Mouse (Mus musculus): Measurements from ENCODE around the gene Arhgef10l.
"Not testable (repeated sequence)": the region's sequence is repeated elsewhere in the genome, so short reads cannot be mapped to it uniquely, and the experiment has no call there.

Gene Arhgef10l

DNA sequence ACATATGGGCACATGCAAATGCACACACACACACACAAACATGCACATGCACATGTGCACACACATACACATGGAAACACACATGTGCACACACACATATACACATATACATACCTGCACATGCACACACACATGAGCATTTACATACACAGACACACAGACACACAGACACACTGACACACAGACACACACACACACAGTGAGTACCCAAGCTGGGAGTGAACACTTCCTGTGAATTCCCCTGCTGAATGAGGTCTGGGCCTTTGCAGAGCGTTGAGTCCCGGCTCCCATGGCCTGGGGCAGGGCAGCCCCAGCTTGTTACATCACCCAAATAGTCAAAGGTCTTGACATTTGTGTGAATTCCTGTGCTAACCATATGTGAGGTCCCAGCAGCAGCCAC, 96.4 kb downstream of the Arhgef10l start:
- no peak for DNase-seq (ENCODE audit: low spot score)

DNA sequence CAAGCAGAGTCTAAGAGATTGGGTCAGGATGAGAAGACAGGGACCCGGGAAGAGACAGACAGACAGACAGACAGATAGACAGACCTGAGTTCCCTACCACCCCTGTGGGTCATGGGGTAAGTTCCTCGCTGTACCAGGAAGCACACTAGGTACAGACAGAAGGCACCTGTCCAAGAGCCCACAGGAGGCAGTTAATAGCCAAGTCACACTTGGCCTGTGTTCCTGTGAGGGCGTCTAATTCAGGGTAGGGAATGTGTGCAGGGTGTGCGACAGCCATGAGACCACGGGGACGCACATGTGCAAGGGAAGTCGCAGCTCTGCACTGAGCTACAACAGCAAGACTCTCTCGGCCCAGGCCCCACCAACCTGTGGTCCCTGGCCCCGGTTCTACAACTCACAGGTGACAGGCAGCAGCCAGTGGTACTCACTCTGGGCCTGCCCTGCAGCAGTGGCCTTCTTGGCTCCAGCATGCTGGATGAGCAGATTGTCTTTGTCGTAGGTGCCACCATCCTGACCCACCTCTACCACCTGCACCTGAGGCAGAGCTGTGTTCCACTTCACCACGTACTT, 97.8 kb downstream of the Arhgef10l start:
- DNase-seq (ENCODE audit: low spot score), result no peak

DNA sequence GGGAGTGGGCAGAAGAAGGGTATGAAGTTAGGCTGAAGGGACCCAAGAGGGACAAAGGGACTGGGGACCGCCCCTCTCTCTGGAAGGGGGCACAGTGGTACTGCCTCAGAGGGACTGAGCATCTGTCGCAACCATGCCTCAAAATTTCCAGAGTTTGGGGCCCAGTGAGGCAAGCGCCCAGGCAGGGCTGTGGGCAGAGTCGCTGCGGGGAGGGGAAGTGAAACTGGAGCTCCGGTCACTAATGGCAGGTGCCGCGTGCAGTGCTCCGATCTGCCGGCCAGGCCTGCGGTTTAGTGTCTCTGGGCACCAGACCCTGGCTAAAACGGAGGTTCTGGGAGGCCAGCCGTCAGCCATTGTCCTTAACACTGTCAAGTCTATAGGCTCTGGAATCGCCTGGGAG, 99.0 kb downstream of the Arhgef10l start:
- DNase-seq (ENCODE audit: low spot score), result no peak

- not testable (repeated sequence) for DNase-seq (ENCODE audit: low spot score)
Observed at GRCm38 (mm10) chr4:140564459-140564858, 101.4 kb downstream of the Arhgef10l start.

DNA sequence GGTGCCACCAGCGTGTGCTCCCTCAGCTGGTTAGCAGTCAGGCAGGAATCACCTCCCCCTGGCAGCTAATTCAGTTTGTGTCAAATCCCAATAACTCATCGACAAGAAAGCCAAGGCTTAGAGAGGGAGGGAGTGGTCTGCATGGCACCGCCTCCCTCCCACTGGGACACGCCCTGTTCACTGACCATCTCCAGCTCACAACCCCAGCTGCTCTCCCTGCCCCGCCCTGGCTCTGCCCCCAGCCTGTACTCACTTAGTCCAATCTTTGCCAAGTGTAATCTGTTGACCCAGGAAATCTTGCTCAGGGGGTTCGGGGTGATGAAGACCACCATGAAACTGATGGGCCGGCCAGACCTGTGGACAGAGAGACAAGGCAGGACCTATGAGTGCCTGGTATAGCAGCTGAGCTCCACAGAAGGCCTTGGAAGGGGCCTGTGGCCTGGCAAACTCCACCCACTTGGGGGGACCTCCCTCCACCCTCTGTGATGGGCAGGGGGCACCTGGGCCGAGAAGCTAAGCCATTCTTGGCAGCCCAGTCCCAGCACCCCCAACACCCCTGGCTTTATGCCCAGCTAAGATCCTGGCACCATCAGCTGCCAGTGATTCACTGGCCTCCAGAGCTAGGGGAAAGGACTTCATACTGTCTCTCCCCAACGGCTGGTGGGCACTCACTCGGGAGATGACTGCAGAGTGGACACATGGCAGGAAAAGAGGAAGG, 103.2 kb downstream of the Arhgef10l start:
- no peak for DNase-seq (ENCODE audit: low spot score)

DNA sequence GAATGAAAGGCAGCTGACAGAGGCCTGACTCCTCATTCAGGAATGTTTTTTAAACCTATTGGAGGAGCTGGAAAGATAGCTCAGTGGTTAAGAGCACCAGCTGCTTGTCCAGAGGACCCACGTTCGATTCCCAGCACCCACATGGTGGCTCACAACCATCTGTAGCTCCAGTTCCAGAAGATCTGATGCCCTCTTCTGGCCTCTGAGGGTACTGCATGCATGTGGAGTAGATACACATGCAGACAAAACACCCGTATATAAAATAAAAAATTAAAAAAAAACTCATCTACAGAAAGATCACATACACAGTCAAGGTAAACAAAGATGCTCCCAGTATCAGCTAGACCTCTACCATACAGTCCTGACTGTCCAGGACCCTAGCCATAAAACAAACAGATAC, 104.1 kb downstream of the Arhgef10l start:
- no peak for DNase-seq (ENCODE audit: low spot score)

DNA sequence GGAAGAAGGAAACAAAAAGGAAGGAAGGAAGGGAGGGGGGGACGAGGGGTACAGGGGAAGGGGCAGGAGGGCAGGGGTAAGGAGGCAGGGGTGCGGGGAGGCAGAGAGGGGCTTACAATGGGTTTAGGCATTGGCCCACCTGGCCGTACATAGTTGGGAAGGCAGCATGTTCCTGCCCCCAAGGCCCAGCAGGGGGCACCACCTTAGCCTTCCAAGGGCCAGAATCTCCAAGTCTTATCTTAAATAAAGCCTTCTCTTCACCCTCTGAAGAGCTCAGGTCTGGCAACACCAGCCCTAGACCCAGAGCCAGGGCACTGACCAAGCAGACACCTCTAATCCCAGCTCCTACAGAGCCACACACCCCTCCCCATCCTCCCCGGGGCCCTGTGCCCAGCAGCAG, 106.0 kb downstream of the Arhgef10l start:
- DNase-seq (ENCODE audit: low spot score), result no peak

- no peak for DNase-seq (ENCODE audit: low spot score)
Observed at GRCm38 (mm10) chr4:140558193-140558592, 107.6 kb downstream of the Arhgef10l start.

DNA sequence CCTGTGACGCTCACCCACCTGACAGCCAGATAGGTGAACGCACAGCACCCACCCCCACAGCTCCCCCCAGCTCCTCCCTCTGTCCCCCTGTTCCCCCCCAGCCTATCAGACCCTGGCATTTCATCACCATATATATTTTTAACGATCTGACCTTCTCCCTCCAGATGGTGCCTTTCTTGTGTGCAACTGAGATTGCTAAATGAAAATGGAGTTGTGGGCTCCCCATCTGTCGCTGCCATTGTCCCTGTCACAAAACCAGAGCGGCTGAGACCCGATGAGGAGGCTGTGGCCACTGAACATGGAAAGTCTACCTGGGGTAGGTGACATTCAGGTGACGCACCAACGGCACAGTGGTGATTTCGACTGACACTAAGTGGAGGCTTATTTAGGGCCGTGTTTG, 109.3 kb downstream of the Arhgef10l start:
- no peak for DNase-seq (ENCODE audit: low spot score)

DNA sequence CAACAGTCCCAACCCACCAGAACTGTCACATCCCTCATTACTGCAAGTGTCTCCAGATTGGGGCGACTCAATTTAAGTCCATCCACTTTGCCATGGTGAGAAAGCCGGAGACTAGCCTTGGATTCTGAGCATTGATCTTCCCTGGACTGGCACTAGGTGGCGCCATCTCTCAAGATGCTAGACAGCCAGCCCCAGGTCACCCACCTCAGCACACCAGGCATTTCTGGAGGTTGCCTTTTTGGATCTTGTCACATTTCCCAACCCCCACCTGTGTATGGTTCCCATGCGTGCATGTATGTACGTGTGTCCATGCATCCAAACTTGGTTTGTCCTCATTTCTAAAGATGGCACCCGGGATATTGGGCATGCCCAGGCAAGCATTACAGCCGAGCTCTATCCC, 110.5 kb downstream of the Arhgef10l start:
- peak; percentile 37 for DNase-seq (ENCODE audit: low spot score)

DNA sequence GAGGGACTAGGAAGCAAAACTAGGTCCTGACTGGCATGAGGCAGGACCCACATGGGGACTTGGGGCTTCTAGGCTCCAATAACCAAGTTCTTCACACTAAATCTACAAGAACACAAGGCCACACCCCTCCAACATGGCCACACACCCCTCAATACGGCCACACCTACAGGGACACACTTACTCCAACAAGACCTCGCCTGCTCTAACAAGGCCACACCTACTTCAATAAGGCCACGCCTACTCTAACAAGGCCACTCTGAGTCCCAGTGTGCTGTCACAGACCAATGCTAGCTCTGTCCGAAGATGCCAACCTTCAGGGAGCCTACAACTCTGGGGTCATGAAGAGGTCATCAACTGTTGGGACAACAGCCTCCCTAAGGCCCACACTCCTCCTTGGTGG, 111.3 kb downstream of the Arhgef10l start:
- DNase-seq (ENCODE audit: low spot score), result no peak

DNA sequence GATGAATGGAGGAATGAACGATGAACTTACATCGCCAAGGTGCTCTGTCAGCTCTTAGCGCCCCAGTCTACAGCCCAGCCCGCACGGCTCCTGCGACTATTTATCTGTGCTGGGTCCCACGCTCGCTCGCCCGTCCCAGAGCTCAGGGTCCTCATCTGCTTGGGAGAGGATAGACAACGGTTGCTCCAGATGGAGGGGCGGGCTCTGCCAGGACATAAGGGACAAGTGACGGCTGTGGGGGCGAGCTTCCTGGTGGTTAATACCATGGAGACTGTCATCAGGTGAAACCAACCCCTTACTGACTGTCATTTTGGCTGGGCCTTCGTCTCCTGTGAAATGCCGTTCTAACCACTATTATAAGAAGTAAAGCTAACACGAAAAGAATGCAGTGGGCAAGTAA, 114.0 kb downstream of the Arhgef10l start:
- DNase-seq (ENCODE audit: low spot score), result no peak

GRCm38 (mm10) chr4:140550670-140551069, 115.1 kb downstream of the Arhgef10l start:
- no peak for DNase-seq (ENCODE audit: low spot score)

GRCm38 (mm10) chr4:140549975-140550374, 115.8 kb downstream of the Arhgef10l start:
- no peak for DNase-seq (ENCODE audit: low spot score)

GRCm38 (mm10) chr4:140547488-140547887, 118.3 kb downstream of the Arhgef10l start:
- DNase-seq (ENCODE audit: low spot score), result no peak

DNA sequence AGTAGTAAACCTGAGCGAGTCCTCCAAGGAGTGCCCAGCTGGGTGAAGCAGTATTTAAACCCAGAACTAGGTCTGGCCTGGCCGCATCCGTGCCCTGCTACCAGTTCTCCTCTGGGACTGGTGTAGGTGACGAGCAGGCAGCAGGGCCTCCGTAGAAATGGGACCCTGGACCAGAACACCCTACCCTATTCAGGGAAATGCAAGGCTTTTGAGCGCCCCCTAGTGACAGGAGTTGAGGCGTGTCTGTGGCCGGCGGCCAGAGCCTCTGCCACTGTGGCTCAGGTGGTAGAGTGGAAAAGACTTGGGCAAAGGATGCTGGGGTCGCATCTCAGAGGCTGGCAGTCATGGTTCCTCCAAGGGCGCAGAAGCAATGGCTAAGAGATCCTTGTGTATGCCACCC, 126.7 kb downstream of the Arhgef10l start:
- no peak for DNase-seq (ENCODE audit: low spot score)

- DNase-seq (ENCODE audit: low spot score), result no peak
Observed at GRCm38 (mm10) chr4:140537561-140538021, 128.2 kb downstream of the Arhgef10l start.

DNA sequence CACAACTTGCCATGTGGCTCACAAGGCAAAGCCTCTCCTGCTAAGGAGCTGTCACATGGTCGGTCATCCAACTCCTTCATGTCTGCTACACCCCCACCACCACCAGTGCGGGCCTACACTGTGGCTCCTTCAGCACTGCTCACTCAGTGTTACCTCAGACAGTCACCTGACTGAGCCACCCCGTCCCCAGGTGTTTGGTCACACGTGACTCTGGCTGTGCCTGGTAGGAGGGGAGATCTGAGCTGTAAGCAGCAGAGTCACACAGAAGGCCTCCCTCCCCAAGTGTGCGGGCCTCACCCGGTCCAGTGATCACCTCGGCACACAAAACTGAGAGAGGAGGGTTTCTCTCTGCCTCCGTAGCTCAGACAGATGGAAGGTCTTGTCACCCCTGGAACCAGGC, 130.5 kb downstream of the Arhgef10l start:
- no peak for DNase-seq (ENCODE audit: low spot score)

- no peak for DNase-seq (ENCODE audit: low spot score)
Observed at GRCm38 (mm10) chr4:140532270-140532669, 133.5 kb downstream of the Arhgef10l start.

- no peak for DNase-seq (ENCODE audit: low spot score)
Observed at GRCm38 (mm10) chr4:140531024-140531423, 134.8 kb downstream of the Arhgef10l start.

DNA sequence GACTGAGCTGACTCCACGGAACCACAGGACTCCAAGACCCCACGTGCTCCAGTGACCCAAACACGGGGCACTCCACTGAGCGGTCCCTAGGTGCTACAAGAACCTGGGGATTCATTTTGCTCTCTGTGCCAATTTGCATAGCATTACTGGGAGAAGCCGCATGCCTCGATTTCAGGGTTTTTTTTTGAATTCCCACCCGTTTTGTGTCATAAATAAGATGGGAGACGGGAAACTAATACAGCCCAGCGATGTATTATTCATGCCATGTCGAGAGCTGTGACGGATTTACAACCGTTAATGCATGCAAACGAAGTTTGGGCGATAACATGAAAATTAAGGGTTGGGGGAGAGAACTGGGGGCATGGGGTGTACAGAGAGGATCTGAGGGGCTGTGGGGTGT, 136.1 kb downstream of the Arhgef10l start:
- no peak for DNase-seq (ENCODE audit: low spot score)

- no peak for DNase-seq (ENCODE audit: low spot score)
Observed at GRCm38 (mm10) chr4:140528443-140528842, 137.4 kb downstream of the Arhgef10l start.

DNA sequence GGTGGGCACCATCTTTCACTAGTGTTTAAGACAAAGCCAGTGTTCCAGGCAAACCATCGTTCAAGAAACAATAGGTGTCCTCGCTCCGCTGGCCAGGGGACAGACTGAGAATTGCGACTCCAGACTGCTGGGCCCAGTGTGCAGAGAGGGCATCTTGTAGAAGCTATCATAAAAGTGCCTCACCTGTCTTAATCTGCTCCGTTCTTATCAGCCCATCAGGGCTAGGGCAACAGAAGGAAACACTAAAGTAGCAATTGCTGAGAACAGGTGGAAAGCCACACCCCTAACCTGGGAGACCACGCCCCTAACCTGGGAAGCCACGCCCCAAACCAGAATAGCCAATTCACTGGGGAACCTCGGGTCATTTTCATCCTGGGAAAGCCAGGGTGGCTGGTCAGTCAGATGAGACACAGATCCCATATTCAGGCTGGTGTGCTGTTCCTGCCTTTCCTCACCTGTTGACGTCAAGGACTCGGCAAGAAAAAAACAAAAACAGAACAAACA, 140.1 kb downstream of the Arhgef10l start:
- no peak for DNase-seq (ENCODE audit: low spot score)

DNA sequence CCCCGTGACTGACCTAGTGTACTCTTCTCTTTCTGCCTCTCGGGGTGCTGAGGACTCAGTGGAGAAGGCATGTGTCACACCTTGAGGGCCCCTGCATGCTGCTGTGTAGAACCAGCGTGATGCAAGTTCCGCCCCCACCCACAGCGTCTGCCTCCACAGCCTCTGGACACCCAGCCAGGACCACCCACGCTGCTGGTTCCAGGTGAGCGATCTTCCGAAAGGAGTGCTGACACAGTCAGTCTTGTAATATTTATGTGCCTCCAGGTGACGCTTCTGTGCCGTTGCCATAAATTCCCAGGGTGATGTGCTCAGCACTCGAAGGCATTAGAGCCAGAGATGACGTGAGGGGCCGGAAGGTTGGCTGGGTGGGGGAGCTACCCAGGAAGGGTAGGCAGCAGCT, 140.9 kb downstream of the Arhgef10l start:
- DNase-seq (ENCODE audit: low spot score), result no peak
